Mouse (Mus musculus) limb, embryonic 11.5 days (tissue): ENCODE results near the gene Cmbl. TPM values are rescaled to one million over a fixed set of nuclear protein-coding genes. Genes with fewer than 3 reads are reported as not detected.
"Not testable (repeated sequence)": the region's sequence is repeated elsewhere in the genome, so short reads cannot be mapped to it uniquely, and the experiment has no call there.

Experiments
- ATAC-seq: fragments of 200-750 bp; cut with Nextera tagmentation; 2 replicates; pipeline ENCODE4 v1.8.0; 2017; ENCODE audit warnings: low read depth; ENCODE audit not compliant: insufficient number of reproducible peaks, low FRiP score, low TSS enrichment
- DNase-seq: peaks from one replicate; pipeline ENCODE4 v3.0.0-alpha.2; 2015; ENCODE audit warnings: low spot score
- H3K27ac ChIP-seq: fragments of 300-500 bp; sonication (generic); replicated peaks from 2 replicates; pipeline ENCODE4 v1.5.1; 2014; ENCODE audit warnings: low read depth, mild to moderate bottlenecking, low read length
- H3K27me3 ChIP-seq: fragments of 300-500 bp; sonication (generic); 2 replicates; pipeline ENCODE4 v1.6.1; 2014; ENCODE audit warnings: mild to moderate bottlenecking, low read length, mixed read lengths; ENCODE audit not compliant: control insufficient read depth, insufficient read depth
- H3K36me3 ChIP-seq: fragments of 300-500 bp; sonication (generic); 2 replicates; pipeline ENCODE4 v1.6.1; 2014; ENCODE audit warnings: mild to moderate bottlenecking, low read length, moderate library complexity, mixed read lengths; ENCODE audit not compliant: control insufficient read depth, insufficient read depth
- H3K4me1 ChIP-seq: fragments of 300-500 bp; sonication (generic); 2 replicates; pipeline ENCODE4 v1.6.1; 2014; ENCODE audit warnings: low read length, mixed read lengths; ENCODE audit not compliant: control insufficient read depth, insufficient read depth
- H3K4me2 ChIP-seq: fragments of 300-500 bp; sonication (generic); 2 replicates; pipeline ENCODE4 v1.6.1; 2014; ENCODE audit warnings: low read depth, mild to moderate bottlenecking, moderate library complexity; ENCODE audit not compliant: severe bottlenecking
- H3K4me3 ChIP-seq: fragments of 300-500 bp; sonication (generic); 2 replicates; pipeline ENCODE4 v1.5.1; 2014; ENCODE audit warnings: low read depth, low read length
- H3K9ac ChIP-seq: fragments of 300-500 bp; sonication (generic); 2 replicates; pipeline ENCODE4 v1.6.1; 2014; ENCODE audit warnings: mild to moderate bottlenecking, low read length
- H3K9me3 ChIP-seq: fragments of 300-500 bp; sonication (generic); 2 replicates; pipeline ENCODE4 v1.6.1; 2016; ENCODE audit warnings: low read length; ENCODE audit not compliant: control insufficient read depth
- WGBS: fragments of 180-500 bp; shearing (Covaris S2); extraction: QIAGEN DNeasy Blood & Tissue Kit; methylation state at CpG from one replicate; pipeline ENCODE4 v1.1.7; 2014; 5-methylcytosine and 5-hydroxymethylcytosine counted together
- polyA plus RNA-seq: library from polyadenylated mRNA; unstranded; fragments of >200 nt; fragmentation: Nextera tagmentation; extraction: Ambion mirVana; gene quantifications from 2 replicates; pipeline ENCODE4 v1.2.1, GENCODE M21; 2014

Gene Cmbl
- polyA plus RNA-seq, 1 experiment from 2014 or later = 1.1 TPM

DNA sequence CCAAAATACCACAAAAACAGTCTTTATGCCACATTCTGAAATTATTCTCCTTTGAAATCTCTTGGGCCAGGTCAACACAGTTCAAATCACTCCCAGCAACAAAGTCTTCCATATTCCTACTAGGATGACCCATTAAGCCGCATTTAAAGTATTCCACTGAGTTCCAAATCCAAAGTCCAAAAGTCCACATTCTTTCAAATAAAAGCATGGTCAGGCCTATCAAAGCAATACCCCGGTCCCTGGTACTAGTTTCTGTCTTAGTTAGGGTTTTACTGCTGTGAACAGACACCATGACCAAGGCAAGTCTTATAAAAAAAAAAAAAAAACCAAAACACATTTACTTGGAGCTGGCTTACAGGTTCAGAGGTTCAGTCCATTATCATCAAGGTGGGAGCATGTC is 15.9 kb downstream of the Cmbl start:
- H3K4me1 ChIP-seq, H3K4me3 ChIP-seq, H3K4me2 ChIP-seq, ATAC-seq, H3K27ac ChIP-seq, H3K9ac ChIP-seq, DNase-seq, H3K36me3 ChIP-seq, H3K27me3 ChIP-seq, H3K9me3 ChIP-seq: not testable (repeated sequence)
- 97% methylated on average over 2 of the region's 2 CpGs for WGBS

- WGBS = 89% methylated on average over 13 of the region's 13 CpGs
- Histone ChIP-seq H3K4me3 (no peak overlapping the region), H3K4me2 (no peak overlapping the region), H3K4me1 (no peaks in the 10 kb centered on the region), H3K36me3 (no peaks in the 10 kb centered on the region), H3K9me3 (no peaks in the 10 kb centered on the region), H3K27ac (no peak overlapping the region), H3K9ac (no peak overlapping the region), H3K27me3 (no peaks in the 10 kb centered on the region)
- ATAC-seq (no peak), DNase-seq (no peak)
Measured at GRCm38 (mm10) chr15:31583304-31584085, 18.3 kb downstream of the Cmbl start.

GRCm38 (mm10) chr15:31585238-31585637 is 20.0 kb downstream of the Cmbl start:
- 88% methylated on average over 7 of the region's 7 CpGs for WGBS
- ATAC-seq = no peak

DNA sequence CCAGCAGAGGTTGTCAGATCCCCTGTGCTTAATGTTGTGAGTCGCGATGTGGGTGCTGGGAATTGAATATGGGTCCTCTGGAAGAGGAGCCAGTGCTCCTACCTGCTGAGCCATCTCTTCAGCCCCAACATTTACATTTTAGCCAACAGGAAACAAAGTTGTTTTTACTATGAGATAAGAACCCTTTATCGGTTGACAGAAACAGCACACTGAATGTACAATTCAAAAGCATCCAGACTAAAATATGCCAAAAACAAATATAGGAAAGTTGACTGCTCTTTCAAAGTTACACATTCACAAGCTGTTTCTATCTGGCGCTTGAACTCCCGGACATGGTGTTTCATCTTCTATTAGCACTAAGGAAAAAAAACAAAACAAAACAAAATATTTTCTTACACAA is 20.9 kb downstream of the Cmbl start:
- Histone ChIP-seq H3K4me2 (no peak overlapping the region), H3K9me3 (no peaks in the 10 kb centered on the region), H3K4me3 (no peak overlapping the region), H3K4me1 (no peaks in the 10 kb centered on the region), H3K9ac (no peak overlapping the region), H3K36me3 (peaks cover 11% of the 10 kb centered on the region), H3K27me3 (no peaks in the 10 kb centered on the region), H3K27ac (no peak overlapping the region)
- ATAC-seq (no peak), DNase-seq (no peak)
- 88% methylated on average over 5 of the region's 5 CpGs for WGBS

More at GRCm38 (mm10) chr15:31585238-31585637, 20.0 kb downstream of the Cmbl start:
- Histone ChIP-seq H3K4me3 (no peak overlapping the region), H3K9ac (no peak overlapping the region), H3K27ac (no peak overlapping the region), H3K9me3 (no peaks in the 10 kb centered on the region), H3K27me3 (no peaks in the 10 kb centered on the region), H3K36me3 (peaks cover 7% of the 10 kb centered on the region), H3K4me1 (no peaks in the 10 kb centered on the region), H3K4me2 (no peak overlapping the region)
- DNase-seq = no peak

GRCm38 (mm10) chr15:31586519-31586918 is 21.3 kb downstream of the Cmbl start:
- Histone ChIP-seq H3K27ac (no peak overlapping the region), H3K4me2 (no peak overlapping the region), H3K4me3 (no peak overlapping the region), H3K9ac (no peak overlapping the region), H3K27me3 (no peaks in the 10 kb centered on the region), H3K36me3 (peaks cover 11% of the 10 kb centered on the region), H3K4me1 (no peaks in the 10 kb centered on the region), H3K9me3 (no peaks in the 10 kb centered on the region)
- ATAC-seq (no peak), DNase-seq (peak; percentile 92)
- 13% methylated on average over 4 of the region's 4 CpGs for WGBS

DNA sequence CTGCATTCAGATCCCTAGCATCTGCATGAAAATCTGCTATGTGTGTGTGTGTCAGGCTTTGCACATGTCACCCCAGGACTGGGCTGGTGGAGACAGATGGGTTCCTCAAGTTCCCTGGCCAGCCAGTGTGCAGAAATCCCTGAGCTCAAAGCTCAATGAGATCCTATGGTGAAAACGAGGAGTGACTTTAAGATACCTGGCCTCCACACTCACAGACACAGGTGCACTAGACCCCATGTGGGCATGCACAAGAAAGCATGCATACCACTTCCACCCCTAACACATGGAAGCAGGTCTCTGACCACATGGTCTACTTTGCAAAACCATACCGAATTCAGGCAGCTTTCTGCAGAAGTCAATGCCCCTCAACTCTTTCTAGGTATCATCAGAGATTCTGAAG is 22.6 kb downstream of the Cmbl start:
- Histone ChIP-seq H3K27me3 (no peaks in the 10 kb centered on the region), H3K36me3 (peaks cover 23% of the 10 kb centered on the region), H3K9ac (no peak overlapping the region), H3K9me3 (no peaks in the 10 kb centered on the region), H3K4me1 (no peaks in the 10 kb centered on the region), H3K4me2 (no peak overlapping the region), H3K4me3 (no peak overlapping the region), H3K27ac (no peak overlapping the region)
- ATAC-seq = no peak
- DNase-seq = no peak
- 77% methylated on average over 2 of the region's 2 CpGs for WGBS

- Histone ChIP-seq H3K36me3 (peaks cover 35% of the 10 kb centered on the region), H3K27me3 (no peaks in the 10 kb centered on the region), H3K4me1 (no peaks in the 10 kb centered on the region), H3K4me3 (no peak overlapping the region), H3K27ac (no peak overlapping the region), H3K9ac (no peak overlapping the region), H3K4me2 (no peak overlapping the region), H3K9me3 (no peaks in the 10 kb centered on the region)
- 79% methylated on average over 8 of the region's 8 CpGs for WGBS
- DNase-seq (no peak), ATAC-seq (no peak)
Measured at GRCm38 (mm10) chr15:31588989-31589640, 23.9 kb downstream of the Cmbl start.

DNA sequence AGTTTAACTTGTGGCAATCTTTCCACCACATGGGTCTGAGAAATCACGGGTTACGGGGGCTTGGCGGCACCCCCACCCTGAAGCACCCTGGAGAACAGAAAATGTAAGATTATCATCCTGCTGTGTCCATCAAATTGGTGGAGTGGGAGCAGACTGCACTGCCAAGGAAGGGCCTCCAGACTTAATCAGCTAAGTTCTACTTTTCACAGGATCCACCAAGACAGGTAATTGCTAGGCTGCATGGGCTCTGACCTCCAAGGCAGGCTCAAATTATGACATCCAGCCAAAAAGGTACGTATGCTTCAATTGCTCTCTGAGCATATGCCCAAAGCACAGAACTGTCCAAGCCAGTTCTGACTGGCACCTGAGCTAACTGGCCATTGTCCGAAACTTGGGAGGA is 25.0 kb downstream of the Cmbl start:
- WGBS = 92% methylated on average over 5 of the region's 5 CpGs
- no peak overlapping the region for H3K9ac ChIP-seq

More for the DNA sequence above, 25.0 kb downstream of the Cmbl start:
- DNase-seq (no peak), ATAC-seq (no peak)
- no peaks in the 10 kb centered on the region for H3K27me3 ChIP-seq
- no peak overlapping the region for H3K4me2 ChIP-seq
- no peaks in the 10 kb centered on the region for H3K9me3 ChIP-seq
- peaks cover 35% of the 10 kb centered on the region for H3K36me3 ChIP-seq
- H3K4me3 ChIP-seq = no peak overlapping the region
- H3K27ac ChIP-seq = no peak overlapping the region
- H3K4me1 ChIP-seq = no peaks in the 10 kb centered on the region
